18 mouse cellular contexts compared by ENCODE assay signal in genomic region chr5:17712374-17712773, GRCm38 (mm10).
"Had no signal": no experiment of that assay in that cellular context is flagged by ENCODE, and none has a peak within 500 bp of the region (broad histone marks: within the 10 kb centered on the region; RNA-seq: fewer than 3 reads in every experiment).

No protein-coding gene starts in this region.

- H3K4me1 ChIP-seq: midbrain, embryonic 10.5 days; midbrain, embryonic 12.5 days; neural tube, embryonic 12.5 days; stomach, embryonic 15.5 days had no signal

- H3K4me3 ChIP-seq: midbrain, embryonic 10.5 days; midbrain, embryonic 12.5 days; myocyte; neural tube, embryonic 12.5 days; stomach, embryonic 15.5 days had no signal

- H3K36me3 ChIP-seq: midbrain, embryonic 10.5 days; midbrain, embryonic 12.5 days; neural tube, embryonic 12.5 days; stomach, embryonic 15.5 days had no signal

- H3K9me3 ChIP-seq: midbrain, embryonic 10.5 days; midbrain, embryonic 12.5 days; neural tube, embryonic 12.5 days; stomach, embryonic 15.5 days had no signal

- H3K4me2 ChIP-seq: lung, embryonic 14.5 days; midbrain, embryonic 12.5 days; neural tube, embryonic 12.5 days; stomach, embryonic 15.5 days had no signal

- H3K27ac ChIP-seq: liver, embryonic 14.5 days; midbrain, embryonic 10.5 days; midbrain, embryonic 12.5 days; neural tube, embryonic 12.5 days; stomach, embryonic 15.5 days; stomach, postnatal 0 days had no signal

- H3K27me3 ChIP-seq: midbrain, embryonic 12.5 days; neural tube, embryonic 12.5 days; stomach, embryonic 15.5 days had no signal

- ATAC-seq: midbrain, embryonic 16.5 days had no signal

- H3K9ac ChIP-seq: liver, embryonic 14.5 days; lung, embryonic 14.5 days; midbrain, embryonic 12.5 days; neural tube, embryonic 12.5 days; stomach, embryonic 15.5 days had no signal

- DNase-seq: lung, adult 18-20 months; lung, postnatal 10 days; lung, postnatal 4 days; midbrain, embryonic 14.5 days; retina, postnatal 1 day; right cerebral cortex, postnatal 14 days; thymus, adult 2 months; thymus, postnatal 25 days; thymus, postnatal 4 days had no signal
